10 mouse cellular contexts compared by ENCODE assay signal in the genomic region with DNA sequence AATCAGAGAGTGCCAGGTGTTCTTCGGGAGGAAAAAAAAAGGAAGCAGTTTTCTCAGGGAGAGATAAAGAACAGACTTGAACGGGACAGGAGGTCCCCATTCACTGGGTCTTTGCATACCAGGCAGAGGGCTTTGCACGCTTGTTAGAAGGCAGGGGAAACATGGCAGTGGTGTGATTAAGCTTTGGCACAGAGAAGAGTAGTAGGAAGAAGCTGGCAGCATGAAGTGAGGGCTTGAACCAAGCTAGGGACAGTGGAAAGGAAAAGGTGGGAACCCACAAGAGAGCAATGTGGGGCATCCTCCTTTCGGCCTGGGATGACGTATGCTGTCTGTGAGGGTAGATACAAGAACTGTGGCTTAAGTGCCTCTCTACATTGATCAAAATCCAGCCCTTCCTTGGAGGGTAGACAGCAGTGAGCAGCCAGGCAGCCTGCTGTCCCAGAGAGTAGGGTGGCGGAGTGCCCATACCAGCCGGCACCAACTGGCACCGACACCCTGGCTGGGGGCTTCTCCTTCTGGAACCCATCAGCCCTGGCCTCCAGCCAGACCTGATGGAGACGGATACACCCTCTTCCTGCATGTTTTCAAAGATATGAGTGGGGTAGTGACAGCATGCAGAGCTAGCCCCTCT. TPM values are rescaled to one million over a fixed set of nuclear protein-coding genes. Genes with fewer than 3 reads are reported as not detected.
DNase-seq lines count a peak whose midpoint lies in the region; ATAC-seq lines count a peak whose summit lies in the region.
"Had no signal": no experiment of that assay in that cellular context is flagged by ENCODE, and none has a peak within 500 bp of the region (broad histone marks: within the 10 kb centered on the region; RNA-seq: fewer than 3 reads in every experiment).

No protein-coding gene starts in this region.

- no peak for DNase-seq in forebrain, embryonic 10.5 days (ENCODE audit: extremely low spot score, low spot score)
- no peak for DNase-seq in lung, postnatal 25 days (ENCODE audit: low spot score)
- DNase-seq in cerebellum, postnatal 4 days (ENCODE audit: low spot score in 2 of 2): peak; percentile 46 to 85
- DNase-seq in layer of hippocampus, postnatal 10 days (ENCODE audit: low spot score in 2 of 2): peak; percentile 91 to 92
- DNase-seq in ovary, postnatal 14 days (ENCODE audit: low spot score): no peak
- DNase-seq in adrenal gland, postnatal 14 days: no peak

- H3K27ac ChIP-seq in forebrain, embryonic 12.5 days: peak overlapping the region; percentile 39; the same call in 1 of the 2 replicates
- no peak overlapping the region for H3K27ac ChIP-seq in forebrain, embryonic 10.5 days
- H3K27ac ChIP-seq in lung, embryonic 15.5 days: no peak overlapping the region
- H3K27ac ChIP-seq: macrophage had no signal

- H3K36me3 ChIP-seq in forebrain, embryonic 12.5 days (replicated peaks): no peaks in the 10 kb centered on the region
- H3K36me3 ChIP-seq in forebrain, embryonic 10.5 days (replicated peaks): no peaks in the 10 kb centered on the region
- H3K36me3 ChIP-seq in lung, embryonic 15.5 days: no peaks in the 10 kb centered on the region

- 77% methylated on average over 9 of the region's 9 CpGs for WGBS in forebrain, embryonic 12.5 days
- 80% methylated on average over 9 of the region's 9 CpGs for WGBS in forebrain, embryonic 10.5 days
- WGBS in lung, embryonic 15.5 days: 60% methylated on average over 9 of the region's 9 CpGs

- no peaks in the 10 kb centered on the region for H3K9me3 ChIP-seq in forebrain, embryonic 12.5 days
- H3K9me3 ChIP-seq in forebrain, embryonic 10.5 days: no peaks in the 10 kb centered on the region
- no peaks in the 10 kb centered on the region for H3K9me3 ChIP-seq in lung, embryonic 15.5 days

- no peak overlapping the region for H3K4me3 ChIP-seq in forebrain, embryonic 12.5 days (replicated peaks)
- no peak overlapping the region for H3K4me3 ChIP-seq in forebrain, embryonic 10.5 days
- H3K4me3 ChIP-seq in lung, embryonic 15.5 days: no peak overlapping the region

- no peak overlapping the region for H3K9ac ChIP-seq in forebrain, embryonic 12.5 days
- H3K9ac ChIP-seq in lung, embryonic 15.5 days: no peak overlapping the region

- H3K4me1 ChIP-seq in forebrain, embryonic 12.5 days: peaks cover 5% of the 10 kb centered on the region
- peaks cover 5% of the 10 kb centered on the region for H3K4me1 ChIP-seq in forebrain, embryonic 10.5 days
- H3K4me1 ChIP-seq in lung, embryonic 15.5 days: peaks cover 9% of the 10 kb centered on the region

- no peak overlapping the region for H3K4me2 ChIP-seq in forebrain, embryonic 12.5 days
- no peak overlapping the region for H3K4me2 ChIP-seq in lung, embryonic 15.5 days

- H3K27me3 ChIP-seq in forebrain, embryonic 12.5 days: no peaks in the 10 kb centered on the region
- H3K27me3 ChIP-seq in forebrain, embryonic 10.5 days (ENCODE audit: poor library complexity, severe bottlenecking): no peaks in the 10 kb centered on the region
- no peaks in the 10 kb centered on the region for H3K27me3 ChIP-seq in lung, embryonic 15.5 days

- ATAC-seq in forebrain, embryonic 12.5 days (ENCODE audit: low FRiP score): no peak
- peak; percentile 37; the same call in 1 of the 2 replicates for ATAC-seq in lung, embryonic 15.5 days (ENCODE audit: borderline replicate concordance, extremely low read depth, low FRiP score, low TSS enrichment)
- ATAC-seq: CD4-positive, CD25-positive, alpha-beta regulatory T cell, adult 4 months had no signal

RNA-seq across cellular contexts. Expression of a gene that starts 19.9 kb away (rescaled TPM):
- polyA plus RNA-seq in forebrain, embryonic 12.5 days (2016; fragmentation: Nextera tagmentation; extraction: Ambion mirVana): 2.0 and 2.3 TPM in 2 replicates
- 0.81 and 0.92 TPM in 2 replicates for polyA plus RNA-seq in forebrain, embryonic 10.5 days (2016; fragmentation: Nextera tagmentation; extraction: Ambion mirVana)
- 1.1 and 1.2 TPM in 2 replicates for polyA plus RNA-seq in lung, embryonic 15.5 days (2015; fragmentation: Nextera tagmentation; extraction: Ambion mirVana)
- 10 to 100 TPM; 28.5 to 30.3 TPM for total RNA-seq in layer of hippocampus, postnatal 10 days (2021)
- 5.3 and 5.7 TPM in 2 replicates for total RNA-seq in adrenal gland, postnatal 14 days (2021)
- polyA plus RNA-seq: CD4-positive, CD25-positive, alpha-beta regulatory T cell, adult 4 months had no signal

Comparison
In these comparisons a context has a peak if more than half of its experiments do, and no peak if none do; other contexts are left out.
1. DNase-seq: peak in cerebellum, postnatal 4 days (2 of 2) and layer of hippocampus, postnatal 10 days (2 of 2); none in forebrain, embryonic 10.5 days (single experiment), lung, postnatal 25 days (single experiment), ovary, postnatal 14 days (single experiment) and adrenal gland, postnatal 14 days (single experiment).